Mouse (Mus musculus) stomach, embryonic 15.5 days (tissue): ENCODE measurements at regions not wholly inside any gene's neighbourhood (a gene's known extent, or its start where the extent isn't known, plus 50 kb on each side); places are given as distances from the start of the nearest gene placed in this dataset.

ENCODE experiments used
- ATAC-seq: fragments of 200-750 bp; cut with Nextera tagmentation; 2 replicates; pipeline ENCODE4 v1.8.0; 2017; ENCODE audit warnings: low read depth, moderate number of reproducible peaks, moderate TSS enrichment; ENCODE audit not compliant: insufficient read depth, low FRiP score
- H3K27ac ChIP-seq: fragments of 300-500 bp; sonication (generic); 2 replicates; pipeline ENCODE4 v1.5.1; 2015; ENCODE audit warnings: mild to moderate bottlenecking, inconsistent platforms
- H3K27me3 ChIP-seq: fragments of 300-500 bp; sonication (generic); replicated peaks from 2 replicates; pipeline ENCODE4 v1.6.1; 2015; ENCODE audit warnings: inconsistent platforms
- H3K36me3 ChIP-seq: fragments of 300-500 bp; sonication (generic); 2 replicates; pipeline ENCODE4 v1.6.1; 2015; ENCODE audit warnings: inconsistent platforms
- H3K4me1 ChIP-seq: fragments of 300-500 bp; sonication (generic); 2 replicates; pipeline ENCODE4 v1.6.1; 2015; ENCODE audit warnings: inconsistent platforms
- H3K4me2 ChIP-seq: fragments of 300-500 bp; sonication (generic); 2 replicates; pipeline ENCODE4 v1.6.1; 2015; ENCODE audit warnings: mild to moderate bottlenecking, inconsistent platforms
- H3K4me3 ChIP-seq: fragments of 300-500 bp; sonication (generic); replicated peaks from 2 replicates; pipeline ENCODE4 v1.5.1; 2015; ENCODE audit warnings: inconsistent platforms
- H3K9ac ChIP-seq: fragments of 300-500 bp; sonication (generic); 2 replicates; pipeline ENCODE4 v1.6.1; 2015; ENCODE audit warnings: inconsistent platforms
- H3K9me3 ChIP-seq: fragments of 300-500 bp; sonication (generic); 2 replicates; pipeline ENCODE4 v1.6.1; 2016; ENCODE audit warnings: inconsistent platforms
- WGBS: fragments of 180-500 bp; shearing (Covaris S2); methylation state at CpG from one replicate; pipeline ENCODE4 v1.1.7; 2015; 5-methylcytosine and 5-hydroxymethylcytosine counted together

DNA sequence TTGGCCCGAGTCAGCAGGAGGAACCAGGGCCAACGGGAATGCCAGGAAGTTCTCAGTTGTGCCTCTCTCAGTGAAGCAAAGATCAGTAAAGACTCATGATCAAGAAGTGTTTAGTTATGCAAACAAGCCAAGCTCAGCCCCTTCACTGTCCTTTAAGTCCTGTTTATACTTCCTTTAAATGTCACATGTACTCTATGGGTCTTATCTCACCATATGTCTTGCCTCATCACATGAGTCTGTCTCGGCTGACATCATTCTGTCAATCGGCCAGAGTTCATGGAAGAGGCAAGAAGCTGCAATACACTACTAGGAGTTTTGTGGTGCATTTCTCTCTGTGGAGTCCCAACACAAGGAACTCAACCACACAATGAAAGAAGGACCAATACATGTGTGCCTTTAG lies 71.8 kb downstream of the Scp2d1 start:
- ATAC-seq, result no peak
- Histone ChIP-seq H3K4me2 (no peak overlapping the region), H3K9me3 (no peaks in the 10 kb centered on the region), H3K36me3 (no peaks in the 10 kb centered on the region), H3K27ac (no peak overlapping the region), H3K9ac (no peak overlapping the region), H3K4me3 (no peak overlapping the region), H3K4me1 (no peaks in the 10 kb centered on the region), H3K27me3 (no peaks in the 10 kb centered on the region)
- 73% methylated on average over 4 of the region's 4 CpGs for WGBS

DNA sequence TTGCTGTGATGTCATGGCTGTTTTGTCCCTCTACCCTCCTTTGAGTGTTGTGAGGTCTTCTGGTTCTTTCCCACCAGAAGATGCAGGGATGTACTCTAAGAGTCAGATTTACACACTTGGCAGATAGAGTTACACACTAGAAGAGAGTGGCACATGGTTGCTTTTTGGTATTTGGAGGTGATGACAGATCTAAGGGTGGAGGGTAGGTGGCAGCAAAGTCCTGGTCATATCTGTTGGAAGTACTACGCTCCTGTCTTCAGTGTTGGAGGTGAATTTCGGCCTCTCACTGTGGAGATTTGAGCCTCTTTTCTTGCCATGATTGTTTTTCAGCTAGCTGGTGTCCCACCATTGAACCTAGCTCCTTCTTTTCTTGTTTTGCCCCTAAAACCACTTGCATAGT lies 73.0 kb downstream of the Scp2d1 start:
- ATAC-seq, result no peak
- H3K4me2 ChIP-seq, result no peak overlapping the region
- no peak overlapping the region for H3K27ac ChIP-seq
- H3K9ac ChIP-seq, result no peak overlapping the region
- no peaks in the 10 kb centered on the region for H3K36me3 ChIP-seq
- H3K4me3 ChIP-seq, result no peak overlapping the region
- H3K9me3 ChIP-seq, result no peaks in the 10 kb centered on the region
- no peaks in the 10 kb centered on the region for H3K27me3 ChIP-seq
- WGBS, result 79% methylated on average over 2 of the region's 2 CpGs
- no peaks in the 10 kb centered on the region for H3K4me1 ChIP-seq

DNA sequence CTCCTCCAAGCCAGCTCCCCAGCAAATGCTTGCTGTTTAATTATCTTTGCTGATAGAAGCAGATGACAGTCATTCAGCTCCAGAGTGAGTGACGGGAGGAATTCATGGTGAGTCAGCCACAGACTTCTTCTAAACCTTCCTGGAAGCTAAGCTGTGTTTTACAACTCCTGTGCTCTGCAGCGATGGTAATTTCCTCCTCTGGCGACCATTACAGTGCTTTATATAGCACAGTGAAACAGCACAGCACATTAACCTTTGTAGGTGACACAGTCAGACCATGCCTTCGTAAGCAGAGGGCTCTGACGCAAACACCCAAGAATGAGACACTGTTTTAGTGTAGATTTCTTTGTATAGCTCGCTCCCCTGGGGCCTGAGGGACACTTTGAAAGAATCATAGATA lies 83.3 kb downstream of the Scp2d1 start:
- ATAC-seq, result no peak
- Histone ChIP-seq H3K36me3 (no peaks in the 10 kb centered on the region), H3K9me3 (no peaks in the 10 kb centered on the region), H3K4me2 (no peak overlapping the region), H3K27me3 (no peaks in the 10 kb centered on the region), H3K4me1 (no peaks in the 10 kb centered on the region), H3K27ac (no peak overlapping the region), H3K9ac (no peak overlapping the region), H3K4me3 (no peak overlapping the region)
- 62% methylated on average over 6 of the region's 6 CpGs for WGBS

DNA sequence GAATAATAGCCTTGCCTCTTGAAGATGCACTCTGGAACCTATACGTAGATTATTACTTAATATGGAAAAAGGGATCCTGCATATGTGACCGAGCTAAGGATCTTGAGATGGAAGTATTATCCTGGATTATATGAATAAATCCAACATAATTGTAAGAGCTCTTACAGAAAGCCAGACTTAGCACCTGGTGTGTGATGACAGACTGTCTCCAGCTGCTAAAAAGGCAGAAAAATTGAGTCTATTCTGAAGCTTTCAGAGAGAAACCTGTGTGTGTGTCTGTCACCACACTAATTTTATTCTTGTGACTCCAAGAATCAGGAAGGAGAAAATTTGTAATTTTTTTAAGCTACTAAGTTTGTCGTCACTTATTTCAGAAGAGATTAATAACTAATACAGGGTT lies 122.4 kb downstream of the Scp2d1 start:
- Histone ChIP-seq H3K4me3 (no peak overlapping the region), H3K36me3 (no peaks in the 10 kb centered on the region), H3K4me2 (no peak overlapping the region), H3K9me3 (no peaks in the 10 kb centered on the region), H3K27ac (peak overlapping the region; percentile 23), H3K27me3 (no peaks in the 10 kb centered on the region), H3K9ac (no peak overlapping the region), H3K4me1 (no peaks in the 10 kb centered on the region; the same call in 1 of the 2 replicates)
- no peak for ATAC-seq
- 72% methylated on average over 3 of the region's 3 CpGs for WGBS

DNA sequence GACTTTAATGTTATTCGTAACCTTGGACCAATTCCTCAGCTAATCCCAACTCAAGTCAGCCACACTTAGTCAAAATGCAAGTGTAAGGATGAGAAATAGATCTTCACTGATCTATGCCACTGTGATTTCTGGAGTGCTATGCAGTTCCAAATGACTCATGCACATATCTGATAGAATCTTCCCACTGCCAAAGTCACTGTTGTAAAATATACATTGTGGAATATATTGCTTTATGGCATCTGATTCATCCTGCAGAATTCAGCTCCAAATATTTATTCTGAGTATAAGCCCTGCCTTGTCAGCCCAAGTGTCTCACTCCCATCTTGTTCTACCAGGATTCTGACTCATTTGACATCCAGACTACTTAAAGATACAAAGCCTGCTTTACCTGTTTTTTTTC lies 123.0 kb downstream of the Scp2d1 start:
- Histone ChIP-seq H3K36me3 (no peaks in the 10 kb centered on the region), H3K4me1 (no peaks in the 10 kb centered on the region; the same call in 1 of the 2 replicates), H3K27me3 (no peaks in the 10 kb centered on the region), H3K9me3 (no peaks in the 10 kb centered on the region), H3K4me2 (no peak overlapping the region), H3K4me3 (no peak overlapping the region), H3K9ac (no peak overlapping the region), H3K27ac (no peak overlapping the region)
- 54% methylated on average over 1 of the region's 1 CpGs for WGBS
- no peak for ATAC-seq

DNA sequence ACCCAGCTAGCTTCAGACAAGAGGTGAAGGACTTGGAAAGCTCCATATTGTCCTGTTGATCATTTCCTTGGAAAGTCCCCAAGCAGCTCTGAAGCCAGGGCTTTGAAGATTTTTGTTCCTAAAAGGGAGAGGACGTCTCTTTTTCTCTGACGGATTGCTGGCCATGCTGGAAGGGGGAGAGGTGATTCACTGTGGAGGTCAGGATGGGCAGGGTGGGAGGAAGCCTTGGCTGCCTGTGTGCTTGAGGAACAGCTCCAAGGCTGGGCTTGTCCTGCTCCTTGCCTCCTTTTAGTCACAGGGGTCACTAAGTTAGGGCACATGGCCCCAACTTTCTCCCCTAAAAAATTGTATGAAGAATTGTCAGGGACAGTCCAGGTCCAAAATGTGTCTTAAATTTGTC lies 125.8 kb downstream of the Scp2d1 start:
- H3K36me3 ChIP-seq, result no peaks in the 10 kb centered on the region
- no peak overlapping the region for H3K9ac ChIP-seq
- H3K4me1 ChIP-seq, result no peaks in the 10 kb centered on the region; the same call in 1 of the 2 replicates
- peak; percentile 63; the same call in 1 of the 2 replicates for ATAC-seq
- 36% methylated on average over 2 of the region's 2 CpGs for WGBS
- H3K9me3 ChIP-seq, result no peaks in the 10 kb centered on the region
- H3K4me3 ChIP-seq, result no peak overlapping the region
- H3K27ac ChIP-seq, result no peak overlapping the region
- no peaks in the 10 kb centered on the region for H3K27me3 ChIP-seq
- no peak overlapping the region for H3K4me2 ChIP-seq
